Mouse (Mus musculus) embryonic facial prominence, embryonic 11.5 days (tissue): ENCODE results near the gene Efcc1. TPM values are rescaled to one million over a fixed set of nuclear protein-coding genes. Genes with fewer than 3 reads are reported as not detected.

ENCODE experiments used
- ATAC-seq: fragments of 200-750 bp; cut with Nextera tagmentation; replicated peaks from 2 replicates; pipeline ENCODE4 v1.8.0; 2017; ENCODE audit warnings: low read depth; ENCODE audit not compliant: insufficient number of reproducible peaks, low FRiP score, low TSS enrichment
- DNase-seq: peaks from one replicate; pipeline ENCODE4 v3.0.0-alpha.2; 2015; ENCODE audit warnings: low spot score
- H3K27ac ChIP-seq: fragments of 300-500 bp; sonication (generic); replicated peaks from 2 replicates; pipeline ENCODE4 v1.5.1; 2014; ENCODE audit warnings: mild to moderate bottlenecking, low read depth, low read length, control low read depth
- H3K27me3 ChIP-seq: fragments of 300-500 bp; sonication (generic); 2 replicates; pipeline ENCODE4 v1.6.1; 2014; ENCODE audit warnings: mild to moderate bottlenecking, low read length, moderate library complexity, mixed read lengths; ENCODE audit not compliant: control insufficient read depth, insufficient read depth
- H3K36me3 ChIP-seq: fragments of 300-500 bp; sonication (generic); replicated peaks from 2 replicates; pipeline ENCODE4 v1.6.1; 2014; ENCODE audit warnings: low read depth, mild to moderate bottlenecking, low read length, moderate library complexity, mixed read lengths; ENCODE audit not compliant: control insufficient read depth, insufficient read depth
- H3K4me1 ChIP-seq: fragments of 300-500 bp; sonication (generic); 2 replicates; pipeline ENCODE4 v1.6.1; 2014; ENCODE audit warnings: low read length, mixed read lengths; ENCODE audit not compliant: control insufficient read depth, insufficient read depth
- H3K4me2 ChIP-seq: fragments of 300-500 bp; sonication (generic); 2 replicates; pipeline ENCODE4 v1.6.1; 2014; ENCODE audit warnings: low read depth, mild to moderate bottlenecking, control low read depth, low read length, moderate library complexity
- H3K4me3 ChIP-seq: fragments of 300-500 bp; sonication (generic); 2 replicates; pipeline ENCODE4 v1.5.1; 2014; ENCODE audit warnings: low read depth, low read length, control low read depth
- H3K9ac ChIP-seq: fragments of 300-500 bp; sonication (generic); replicated peaks from 2 replicates; pipeline ENCODE4 v1.6.1; 2014; ENCODE audit warnings: mild to moderate bottlenecking, control low read depth, low read length
- H3K9me3 ChIP-seq: fragments of 300-500 bp; sonication (generic); replicated peaks from 2 replicates; pipeline ENCODE4 v1.6.1; 2016; ENCODE audit warnings: mild to moderate bottlenecking, low read length, inconsistent platforms, mixed read lengths; ENCODE audit not compliant: control insufficient read depth
- WGBS: fragments of 180-500 bp; shearing (Covaris S2); extraction: QIAGEN DNeasy Blood & Tissue Kit; methylation state at CpG from one replicate; pipeline ENCODE4 v1.1.7; 2014; 5-methylcytosine and 5-hydroxymethylcytosine counted together
- polyA plus RNA-seq: library from polyadenylated mRNA; unstranded; fragments of >200 nt; fragmentation: Nextera tagmentation; extraction: Ambion mirVana; gene quantifications from 2 replicates; pipeline ENCODE4 v1.2.1, GENCODE M21; 2014

Efcc1 gene
- 0.49 and 0.86 TPM in 2 replicates for polyA plus RNA-seq

GRCm38 (mm10) chr6:87730591-87731462 lies at the start of gene Efcc1:
TSS of gene Efcc1 (plus strand) at chr6:87730869.
- no peak within 1 kb of the TSS for H3K27ac ChIP-seq
- peak within 1 kb of the TSS; percentile 96 for H3K4me2 ChIP-seq
- H3K9me3 ChIP-seq, result no peaks in the 10 kb centered on the region
- ATAC-seq (peak; percentile 72; the same call in 1 of the 2 replicates), DNase-seq (peak; percentile 58)
- peak within 1 kb of the TSS; percentile 58 for H3K4me3 ChIP-seq
- H3K4me1 ChIP-seq, result peaks cover 3% of the 10 kb centered on the region
- under 1% methylated on average over 79 of the region's 90 CpGs for WGBS
- peaks cover 47% of the 10 kb centered on the region for H3K27me3 ChIP-seq
- H3K9ac ChIP-seq, result peak within 1 kb of the TSS; percentile 57
- no peaks in the 10 kb centered on the region for H3K36me3 ChIP-seq

GRCm38 (mm10) chr6:87695947-87696346 lies 34.7 kb upstream of the Efcc1 start:
- no peaks in the 10 kb centered on the region for H3K9me3 ChIP-seq
- H3K4me3 ChIP-seq, result no peak overlapping the region
- no peaks in the 10 kb centered on the region for H3K27me3 ChIP-seq
- no peaks in the 10 kb centered on the region for H3K4me1 ChIP-seq
- no peaks in the 10 kb centered on the region for H3K36me3 ChIP-seq
- no peak overlapping the region for H3K9ac ChIP-seq
- no peak overlapping the region for H3K27ac ChIP-seq
- ATAC-seq (no peak), DNase-seq (no peak)
- H3K4me2 ChIP-seq, result no peak overlapping the region
- WGBS, result 85% methylated on average over 3 of the region's 3 CpGs

- Histone ChIP-seq H3K27ac (no peak overlapping the region), H3K4me2 (no peak overlapping the region), H3K4me3 (no peak overlapping the region), H3K4me1 (no peaks in the 10 kb centered on the region), H3K36me3 (no peaks in the 10 kb centered on the region), H3K9ac (no peak overlapping the region), H3K27me3 (no peaks in the 10 kb centered on the region), H3K9me3 (no peaks in the 10 kb centered on the region)
- 83% methylated on average over 4 of the region's 4 CpGs for WGBS
- ATAC-seq (no peak), DNase-seq (no peak)
Measured at GRCm38 (mm10) chr6:87696544-87696943, 34.1 kb upstream of the Efcc1 start.

- no peak overlapping the region for H3K4me2 ChIP-seq
- H3K36me3 ChIP-seq, result no peaks in the 10 kb centered on the region
- H3K9me3 ChIP-seq, result no peaks in the 10 kb centered on the region
- 51% methylated on average over 3 of the region's 3 CpGs for WGBS
- H3K9ac ChIP-seq, result no peak overlapping the region
- no peaks in the 10 kb centered on the region for H3K27me3 ChIP-seq
- no peak overlapping the region for H3K27ac ChIP-seq
- DNase-seq (peak; percentile 46), ATAC-seq (no peak)
- no peak overlapping the region for H3K4me3 ChIP-seq
- H3K4me1 ChIP-seq, result no peaks in the 10 kb centered on the region
Measured at GRCm38 (mm10) chr6:87706246-87706645, 24.4 kb upstream of the Efcc1 start.

GRCm38 (mm10) chr6:87712311-87712710 lies 18.4 kb upstream of the Efcc1 start:
- Histone ChIP-seq H3K27me3 (no peaks in the 10 kb centered on the region), H3K9ac (no peak overlapping the region), H3K9me3 (no peaks in the 10 kb centered on the region), H3K4me3 (no peak overlapping the region), H3K36me3 (no peaks in the 10 kb centered on the region), H3K4me2 (no peak overlapping the region), H3K4me1 (no peaks in the 10 kb centered on the region), H3K27ac (no peak overlapping the region)
- DNase-seq (no peak), ATAC-seq (no peak)
- 89% methylated on average over 4 of the region's 4 CpGs for WGBS

GRCm38 (mm10) chr6:87714091-87714490 lies 16.6 kb upstream of the Efcc1 start:
- H3K4me3 ChIP-seq, result no peak overlapping the region
- DNase-seq (no peak), ATAC-seq (no peak)
- no peaks in the 10 kb centered on the region for H3K9me3 ChIP-seq
- no peaks in the 10 kb centered on the region for H3K4me1 ChIP-seq
- no peak overlapping the region for H3K9ac ChIP-seq
- H3K27me3 ChIP-seq, result no peaks in the 10 kb centered on the region
- no peak overlapping the region for H3K4me2 ChIP-seq
- H3K27ac ChIP-seq, result no peak overlapping the region
- WGBS, result 84% methylated on average over 4 of the region's 4 CpGs
- H3K36me3 ChIP-seq, result no peaks in the 10 kb centered on the region

- Histone ChIP-seq H3K4me3 (no peak overlapping the region), H3K4me1 (no peaks in the 10 kb centered on the region), H3K9me3 (no peaks in the 10 kb centered on the region), H3K4me2 (no peak overlapping the region), H3K27me3 (no peaks in the 10 kb centered on the region), H3K36me3 (no peaks in the 10 kb centered on the region), H3K27ac (no peak overlapping the region), H3K9ac (no peak overlapping the region)
- WGBS, result 10% methylated on average over 13 of the region's 13 CpGs
- peak; percentile 79 for DNase-seq
- ATAC-seq, result peak; percentile 72
Measured at GRCm38 (mm10) chr6:87722631-87723030, 8.0 kb upstream of the Efcc1 start.

GRCm38 (mm10) chr6:87725267-87725912 lies 5.3 kb upstream of the Efcc1 start:
- Histone ChIP-seq H3K9me3 (no peaks in the 10 kb centered on the region), H3K27me3 (peaks cover 10% of the 10 kb centered on the region), H3K27ac (no peak overlapping the region), H3K4me3 (no peak overlapping the region), H3K36me3 (no peaks in the 10 kb centered on the region), H3K4me1 (no peaks in the 10 kb centered on the region), H3K4me2 (no peak overlapping the region), H3K9ac (no peak overlapping the region)
- 75% methylated on average over 7 of the region's 7 CpGs for WGBS
- ATAC-seq, result no peak
- no peak for DNase-seq
